Mouse (Mus musculus): Measurements from ENCODE around the gene Abhd12b. TPM values are rescaled to one million over a fixed set of nuclear protein-coding genes. Genes with fewer than 3 reads are reported as not detected.

Abhd12b gene
- polyA plus RNA-seq, 1 experiment from 2014 or later: 0.12 TPM

GRCm38 (mm10) chr12:70218795-70219540 is 65.0 kb downstream of the Abhd12b start:
- WGBS: 89% methylated on average over 8 of the region's 8 CpGs

GRCm38 (mm10) chr12:70221425-70221824 is 67.5 kb downstream of the Abhd12b start:
- H3K9me3 ChIP-seq: no peaks in the 10 kb centered on the region
- no peak overlapping the region for H3K27ac ChIP-seq
- no peak for ATAC-seq (ENCODE audit: low FRiP score)
- WGBS: 76% methylated on average over 5 of the region's 5 CpGs
- H3K9ac ChIP-seq: no peak overlapping the region
- H3K36me3 ChIP-seq: no peaks in the 10 kb centered on the region
- H3K27me3 ChIP-seq: peaks cover 9% of the 10 kb centered on the region
- H3K4me3 ChIP-seq: no peak overlapping the region
- no peak overlapping the region for H3K4me2 ChIP-seq
- H3K4me1 ChIP-seq (replicated peaks): peaks cover 1% of the 10 kb centered on the region; the same call in 1 of the 2 replicates

More at GRCm38 (mm10) chr12:70218795-70219540, 65.0 kb downstream of the Abhd12b start:
- Histone ChIP-seq H3K9me3 (no peaks in the 10 kb centered on the region), H3K27me3 (no peaks in the 10 kb centered on the region), H3K4me2 (no peak overlapping the region), H3K4me3 (no peak overlapping the region), H3K9ac (no peak overlapping the region), H3K27ac (no peak overlapping the region), H3K4me1 (replicated peaks) (peaks cover 8% of the 10 kb centered on the region), H3K36me3 (no peaks in the 10 kb centered on the region)
- ATAC-seq (ENCODE audit: low FRiP score): no peak

GRCm38 (mm10) chr12:70223331-70223730 is 69.4 kb downstream of the Abhd12b start:
- Histone ChIP-seq H3K36me3 (no peaks in the 10 kb centered on the region), H3K27me3 (peaks cover 16% of the 10 kb centered on the region), H3K4me3 (no peak overlapping the region), H3K9ac (no peak overlapping the region), H3K4me2 (no peak overlapping the region), H3K27ac (no peak overlapping the region), H3K4me1 (replicated peaks) (peaks cover 14% of the 10 kb centered on the region), H3K9me3 (no peaks in the 10 kb centered on the region)
- 71% methylated on average over 4 of the region's 4 CpGs for WGBS
- ATAC-seq (ENCODE audit: low FRiP score): no peak

GRCm38 (mm10) chr12:70226655-70227054 is 72.7 kb downstream of the Abhd12b start:
- H3K27me3 ChIP-seq: peaks cover 19% of the 10 kb centered on the region
- no peaks in the 10 kb centered on the region for H3K36me3 ChIP-seq
- peak overlapping the region; percentile 85 for H3K4me2 ChIP-seq
- no peak overlapping the region for H3K27ac ChIP-seq
- 35% methylated on average over 5 of the region's 5 CpGs for WGBS
- H3K4me3 ChIP-seq: peak overlapping the region; percentile 47
- H3K9ac ChIP-seq: peak overlapping the region; percentile 74
- no peaks in the 10 kb centered on the region for H3K9me3 ChIP-seq
- H3K4me1 ChIP-seq (replicated peaks): peaks cover 14% of the 10 kb centered on the region
- no peak for ATAC-seq (ENCODE audit: low FRiP score)

GRCm38 (mm10) chr12:70227121-70227932 is 73.4 kb downstream of the Abhd12b start:
- Histone ChIP-seq H3K9ac (peak overlapping the region; percentile 74), H3K27ac (no peak overlapping the region), H3K4me1 (replicated peaks) (peaks cover 21% of the 10 kb centered on the region), H3K36me3 (no peaks in the 10 kb centered on the region), H3K4me2 (peak overlapping the region; percentile 85), H3K9me3 (no peaks in the 10 kb centered on the region), H3K4me3 (peak overlapping the region; percentile 47), H3K27me3 (peaks cover 19% of the 10 kb centered on the region)
- WGBS: under 1% methylated on average over 50 of the region's 52 CpGs
- peak; percentile 78 for ATAC-seq (ENCODE audit: low FRiP score)

GRCm38 (mm10) chr12:70228155-70228554 is 74.2 kb downstream of the Abhd12b start:
- WGBS: 64% methylated on average over 11 of the region's 11 CpGs
- H3K9ac ChIP-seq: no peak overlapping the region
- no peak overlapping the region for H3K27ac ChIP-seq
- H3K4me3 ChIP-seq: peak overlapping the region; percentile 47; the same call in 1 of the 2 replicates
- no peak for ATAC-seq (ENCODE audit: low FRiP score)
- no peaks in the 10 kb centered on the region for H3K36me3 ChIP-seq
- no peaks in the 10 kb centered on the region for H3K9me3 ChIP-seq
- peaks cover 21% of the 10 kb centered on the region for H3K4me1 ChIP-seq (replicated peaks)
- H3K27me3 ChIP-seq: peaks cover 19% of the 10 kb centered on the region
- H3K4me2 ChIP-seq: peak overlapping the region; percentile 85

GRCm38 (mm10) chr12:70231294-70231693 is 77.4 kb downstream of the Abhd12b start, which contains the start of gene Pygl:
TSS of gene Pygl (minus strand) at chr12:70231488.
- WGBS: 74% methylated on average over 2 of the region's 2 CpGs
- ATAC-seq (ENCODE audit: low FRiP score): no peak
- no peak within 1 kb of the TSS for H3K4me3 ChIP-seq

GRCm38 (mm10) chr12:70232020-70232544 is 78.1 kb downstream of the Abhd12b start:
- no peak for ATAC-seq (ENCODE audit: low FRiP score)
- Histone ChIP-seq H3K36me3 (no peaks in the 10 kb centered on the region), H3K27ac (no peak overlapping the region), H3K27me3 (peaks cover 3% of the 10 kb centered on the region; the same call in 1 of the 2 replicates), H3K4me1 (replicated peaks) (peaks cover 21% of the 10 kb centered on the region), H3K4me2 (no peak overlapping the region), H3K9me3 (no peaks in the 10 kb centered on the region), H3K4me3 (no peak overlapping the region), H3K9ac (no peak overlapping the region)
- WGBS: 48% methylated on average over 5 of the region's 5 CpGs

More at GRCm38 (mm10) chr12:70231294-70231693, 77.4 kb downstream of the Abhd12b start, which contains the start of gene Pygl:
- no peaks in the 10 kb centered on the region for H3K9me3 ChIP-seq
- H3K27ac ChIP-seq: no peak within 1 kb of the TSS
- no peaks in the 10 kb centered on the region for H3K36me3 ChIP-seq
- no peak within 1 kb of the TSS for H3K9ac ChIP-seq
- peaks cover 11% of the 10 kb centered on the region for H3K27me3 ChIP-seq
- peaks cover 26% of the 10 kb centered on the region for H3K4me1 ChIP-seq (replicated peaks)
- H3K4me2 ChIP-seq: no peak within 1 kb of the TSS

Other genes with a start within 250 kb of the Abhd12b start
- gene Sav1, start 167.1 kb upstream of the Abhd12b start, polyA plus RNA-seq (2015; fragmentation: Nextera tagmentation; extraction: Ambion mirVana): 1.6 and 2.7 TPM in 2 replicates
- gene Nin, start 40.4 kb upstream of the Abhd12b start, polyA plus RNA-seq (2015; fragmentation: Nextera tagmentation; extraction: Ambion mirVana): 13.3 and 13.4 TPM in 2 replicates
- 6.6 and 8.6 TPM in 2 replicates for gene Pygl, start 77.3 kb downstream of the Abhd12b start, polyA plus RNA-seq (2015; fragmentation: Nextera tagmentation; extraction: Ambion mirVana)
- 57.4 and 57.7 TPM in 2 replicates for gene Trim9, start 193.5 kb downstream of the Abhd12b start, polyA plus RNA-seq (2015; fragmentation: Nextera tagmentation; extraction: Ambion mirVana)